Mouse (Mus musculus) kidney, embryonic 14.5 days (tissue): Measurements from ENCODE around the gene Polr3gl. TPM values are rescaled to one million over a fixed set of nuclear protein-coding genes. Genes with fewer than 3 reads are reported as not detected.
"Not testable (repeated sequence)": the region's sequence is repeated elsewhere in the genome, so short reads cannot be mapped to it uniquely, and the experiment has no call there.

Source experiments
- ATAC-seq: fragments of 200-750 bp; cut with Nextera tagmentation; 2 replicates; pipeline ENCODE4 v1.8.0; 2017; ENCODE audit warnings: moderate number of reproducible peaks, mild to moderate bottlenecking, moderate TSS enrichment, moderate library complexity; ENCODE audit not compliant: low FRiP score, low TSS enrichment
- H3K27ac ChIP-seq: fragments of 300-500 bp; sonication (generic); 2 replicates; pipeline ENCODE4 v1.5.1; 2014; ENCODE audit warnings: low read depth, mild to moderate bottlenecking, low read length, moderate library complexity, mixed read lengths
- H3K27me3 ChIP-seq: fragments of 300-500 bp; sonication (generic); 2 replicates; pipeline ENCODE4 v1.6.1; 2014; ENCODE audit warnings: mild to moderate bottlenecking, low read length; ENCODE audit not compliant: control insufficient read depth, insufficient read depth
- H3K36me3 ChIP-seq: fragments of 300-500 bp; sonication (generic); 2 replicates; pipeline ENCODE4 v1.6.1; 2014; ENCODE audit warnings: low read length, mixed read lengths; ENCODE audit not compliant: control insufficient read depth, insufficient read depth
- H3K4me1 ChIP-seq: fragments of 300-500 bp; sonication (generic); 2 replicates; pipeline ENCODE4 v1.6.1; 2014; ENCODE audit warnings: low read length, mixed read lengths; ENCODE audit not compliant: control insufficient read depth, insufficient read depth
- H3K4me2 ChIP-seq: fragments of 300-500 bp; sonication (generic); replicated peaks from 2 replicates; pipeline ENCODE4 v1.6.1; 2014; ENCODE audit warnings: low read depth, mild to moderate bottlenecking, low read length
- H3K4me3 ChIP-seq: fragments of 300-500 bp; sonication (generic); 2 replicates; pipeline ENCODE4 v1.5.1; 2014; ENCODE audit warnings: mild to moderate bottlenecking, low read length
- H3K9ac ChIP-seq: fragments of 300-500 bp; sonication (generic); 2 replicates; pipeline ENCODE4 v1.6.1; 2014; ENCODE audit warnings: low read depth, mild to moderate bottlenecking, low read length, moderate library complexity
- H3K9me3 ChIP-seq: fragments of 300-500 bp; sonication (generic); 2 replicates; pipeline ENCODE4 v1.6.1; 2016; ENCODE audit warnings: low read length; ENCODE audit not compliant: control insufficient read depth
- WGBS: fragments of 180-500 bp; shearing (Covaris S2); extraction: QIAGEN DNeasy Blood & Tissue Kit; methylation state at CpG from one replicate; pipeline ENCODE4 v1.1.7; 2014; 5-methylcytosine and 5-hydroxymethylcytosine counted together
- polyA plus RNA-seq: library from polyadenylated mRNA; unstranded; fragments of >200 nt; fragmentation: Nextera tagmentation; extraction: Ambion mirVana; gene quantifications from 2 replicates; pipeline ENCODE4 v1.2.1, GENCODE M21; 2014

Polr3gl gene
- polyA plus RNA-seq, 1 experiment from 2014 or later: 22.3 TPM

DNA sequence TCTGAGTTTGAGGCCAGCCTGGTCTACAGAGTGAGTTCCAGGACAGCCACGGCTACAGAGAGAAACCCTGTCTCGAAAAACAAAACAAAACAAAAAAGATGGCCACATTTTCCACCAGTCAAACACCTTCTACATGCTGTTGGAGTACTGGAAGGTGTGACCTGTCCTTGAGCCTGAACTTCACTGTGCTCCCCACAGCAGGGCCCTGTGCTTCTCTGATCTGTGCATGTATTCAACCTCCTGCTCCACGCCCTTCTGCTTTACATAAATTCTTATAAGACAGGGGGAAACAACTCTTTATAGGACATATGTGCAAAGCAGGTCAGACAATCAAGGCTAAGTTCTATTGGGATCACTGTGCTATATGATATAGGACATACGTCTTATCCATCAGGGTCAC lies 29.2 kb upstream of the Polr3gl start:
- Histone ChIP-seq H3K36me3 (peaks cover 27% of the 10 kb centered on the region), H3K4me1 (no peaks in the 10 kb centered on the region), H3K4me2 (no peak overlapping the region), H3K27ac (no peak overlapping the region), H3K4me3 (no peak overlapping the region), H3K9ac (no peak overlapping the region), H3K27me3 (no peaks in the 10 kb centered on the region), H3K9me3 (no peaks in the 10 kb centered on the region)
- ATAC-seq: no peak
- WGBS: 94% methylated on average over 4 of the region's 4 CpGs

DNA sequence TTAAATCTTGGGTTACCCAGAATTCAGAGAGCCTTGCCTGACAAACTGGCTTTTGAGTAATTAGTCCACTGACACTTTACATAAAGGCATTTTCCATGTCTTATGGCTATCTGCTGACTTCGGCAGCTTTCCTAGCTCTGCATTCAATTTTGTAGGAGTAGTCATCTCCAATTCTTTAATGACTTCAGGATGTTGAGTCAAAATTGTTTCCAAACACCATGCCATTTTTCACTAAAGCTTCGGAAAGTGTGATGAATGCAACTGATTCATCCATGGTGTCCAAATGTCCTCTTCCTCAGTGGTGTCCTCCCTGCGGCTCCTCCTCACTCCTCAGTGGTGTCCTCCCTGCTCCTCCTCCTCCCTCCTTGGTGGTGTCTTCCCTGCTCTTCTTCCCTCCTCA lies 24.0 kb upstream of the Polr3gl start:
- Histone ChIP-seq H3K4me3 (no peak overlapping the region), H3K9me3 (no peaks in the 10 kb centered on the region), H3K27me3 (no peaks in the 10 kb centered on the region), H3K27ac (no peak overlapping the region), H3K9ac (no peak overlapping the region), H3K4me1 (no peaks in the 10 kb centered on the region), H3K36me3 (peaks cover 37% of the 10 kb centered on the region), H3K4me2 (no peak overlapping the region)
- WGBS: 97% methylated on average over 3 of the region's 3 CpGs
- no peak for ATAC-seq

GRCm38 (mm10) chr3:96606618-96607017 lies 12.6 kb upstream of the Polr3gl start:
- H3K4me2 ChIP-seq: no peak overlapping the region
- no peaks in the 10 kb centered on the region for H3K9me3 ChIP-seq
- no peak for ATAC-seq
- no peak overlapping the region for H3K4me3 ChIP-seq
- WGBS: 92% methylated on average over 4 of the region's 4 CpGs
- H3K9ac ChIP-seq: no peak overlapping the region
- 0 out of 2 replicates have a peak, but pooled peaks cover 3% of the 10 kb centered on the region for H3K36me3 ChIP-seq
- no peaks in the 10 kb centered on the region for H3K27me3 ChIP-seq
- peaks cover 7% of the 10 kb centered on the region for H3K4me1 ChIP-seq
- no peak overlapping the region for H3K27ac ChIP-seq

- not testable (repeated sequence) for H3K27ac ChIP-seq, H3K4me3 ChIP-seq, H3K4me2 ChIP-seq, H3K27me3 ChIP-seq, H3K9me3 ChIP-seq, H3K9ac ChIP-seq, H3K4me1 ChIP-seq, H3K36me3 ChIP-seq, ATAC-seq
- WGBS: 94% methylated on average over 3 of the region's 4 CpGs
These were observed 12.0 kb upstream of the Polr3gl start for GRCm38 (mm10) chr3:96606007-96606406.

DNA sequence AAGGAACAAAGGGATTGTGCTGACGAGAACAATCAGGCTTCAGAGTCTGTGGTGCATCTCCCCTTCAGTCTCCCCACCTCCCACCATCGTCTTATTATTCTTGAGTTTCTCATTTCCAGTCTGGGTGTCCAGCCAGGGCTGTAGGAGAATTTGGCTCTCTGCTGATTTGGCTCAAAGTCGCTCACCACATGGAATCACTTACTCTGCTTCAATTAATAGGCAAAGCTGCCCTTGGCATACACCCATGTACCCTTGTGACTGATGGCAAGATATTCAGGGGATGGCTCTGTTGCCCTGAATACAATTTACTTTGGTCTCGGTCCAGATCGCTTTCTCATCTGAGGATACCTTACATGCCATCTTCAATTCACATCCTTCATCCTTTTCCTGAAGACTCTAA lies 9.3 kb upstream of the Polr3gl start:
- Histone ChIP-seq H3K4me2 (peak overlapping the region; percentile 86; the same call in 1 of the 2 replicates), H3K9ac (peak overlapping the region; percentile 81; the same call in 1 of the 2 replicates), H3K36me3 (no peaks in the 10 kb centered on the region), H3K27ac (no peak overlapping the region), H3K4me1 (peaks cover 11% of the 10 kb centered on the region), H3K9me3 (no peaks in the 10 kb centered on the region), H3K27me3 (peaks cover 11% of the 10 kb centered on the region; the same call in 1 of the 2 replicates), H3K4me3 (peak overlapping the region; percentile 65; the same call in 1 of the 2 replicates)
- WGBS: 61% methylated on average over 5 of the region's 5 CpGs
- no peak for ATAC-seq

- H3K27me3 ChIP-seq: peaks cover 13% of the 10 kb centered on the region
- peak overlapping the region; percentile 86 for H3K4me2 ChIP-seq
- no peaks in the 10 kb centered on the region for H3K36me3 ChIP-seq
- peaks cover 16% of the 10 kb centered on the region for H3K4me1 ChIP-seq
- no peaks in the 10 kb centered on the region for H3K9me3 ChIP-seq
- WGBS: 14% methylated on average over 5 of the region's 5 CpGs
- H3K9ac ChIP-seq: peak overlapping the region; percentile 81; the same call in 1 of the 2 replicates
- peak overlapping the region; percentile 65 for H3K4me3 ChIP-seq
- H3K27ac ChIP-seq: peak overlapping the region; percentile 88; the same call in 1 of the 2 replicates
- no peak for ATAC-seq
These were observed 8.7 kb upstream of the Polr3gl start for GRCm38 (mm10) chr3:96602704-96603084.

DNA sequence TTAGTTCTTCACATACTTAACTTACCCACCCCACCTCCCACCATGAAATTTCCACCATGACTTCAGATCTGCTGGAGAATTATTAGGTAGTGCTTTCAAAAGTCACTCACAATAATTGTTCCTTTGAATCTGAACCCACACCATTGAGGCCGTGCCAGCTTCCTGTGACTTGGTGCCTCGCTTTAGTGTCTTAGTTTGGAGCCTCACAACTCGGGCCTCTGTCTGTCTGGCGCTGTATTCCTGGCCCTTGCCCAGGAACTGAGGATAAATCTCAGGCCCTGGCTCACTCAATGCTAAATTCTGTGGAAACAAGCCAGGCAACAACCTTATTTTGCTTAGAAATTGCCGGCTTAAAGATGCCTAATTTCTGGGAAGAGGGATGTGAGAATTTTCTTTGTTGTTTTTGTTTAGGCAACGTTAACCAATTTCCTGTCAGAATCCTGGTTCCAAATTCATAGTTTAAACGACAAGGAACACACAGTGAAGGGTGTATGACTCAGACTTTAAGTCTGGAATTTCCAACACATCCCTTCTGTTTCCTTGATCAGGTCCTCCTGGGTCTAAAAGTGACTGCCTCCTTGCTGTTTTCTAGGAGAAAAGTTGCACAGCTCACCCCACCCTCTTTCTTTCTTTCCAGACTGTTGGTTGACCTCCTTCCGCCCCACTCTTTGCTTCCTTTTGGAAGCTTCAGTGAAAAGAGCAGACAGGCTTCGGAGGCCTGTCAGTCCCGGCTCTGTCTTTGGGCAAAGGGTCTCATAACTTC lies 8.1 kb upstream of the Polr3gl start:
- Histone ChIP-seq H3K27me3 (peaks cover 17% of the 10 kb centered on the region), H3K4me1 (peaks cover 22% of the 10 kb centered on the region), H3K4me3 (peak overlapping the region; percentile 65), H3K27ac (peak overlapping the region; percentile 88; the same call in 1 of the 2 replicates), H3K9ac (peak overlapping the region; percentile 81), H3K9me3 (no peaks in the 10 kb centered on the region), H3K4me2 (peak overlapping the region; percentile 86), H3K36me3 (no peaks in the 10 kb centered on the region)
- no peak for ATAC-seq
- whole genome bisulfite sequencing: 24% methylated on average over 10 of the region's 10 CpGs

DNA sequence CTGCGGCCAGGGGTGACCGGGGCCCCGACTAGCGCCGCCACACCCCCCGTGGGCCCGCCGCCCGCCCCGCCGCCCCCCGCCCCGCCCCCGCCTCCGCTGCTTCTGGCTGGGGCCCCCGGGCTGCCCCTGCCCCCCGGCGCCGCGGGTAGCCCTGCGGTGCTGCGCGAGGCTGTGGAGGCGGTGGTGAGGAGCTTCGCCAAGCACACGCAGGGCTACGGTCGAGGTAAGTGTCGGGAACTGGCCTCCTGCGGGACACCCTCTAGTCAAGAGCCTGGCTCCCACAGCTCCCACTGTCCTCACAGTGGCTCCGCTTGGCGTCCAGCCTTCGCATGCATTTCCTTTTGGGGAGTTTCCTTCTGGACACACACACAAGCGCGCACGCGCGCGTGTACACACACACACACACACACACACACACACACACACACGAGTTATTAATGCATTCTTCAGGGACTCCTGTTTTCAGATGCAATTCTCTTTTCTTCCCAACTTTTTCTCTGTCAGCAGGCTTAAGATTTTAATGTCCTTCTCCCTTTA lies 7.3 kb upstream of the Polr3gl start:
- Histone ChIP-seq H3K9me3 (no peaks in the 10 kb centered on the region), H3K4me3 (peak overlapping the region; percentile 65), H3K27me3 (peaks cover 24% of the 10 kb centered on the region), H3K9ac (peak overlapping the region; percentile 81), H3K36me3 (no peaks in the 10 kb centered on the region), H3K27ac (peak overlapping the region; percentile 88; the same call in 1 of the 2 replicates), H3K4me2 (peak overlapping the region; percentile 86), H3K4me1 (peaks cover 30% of the 10 kb centered on the region)
- under 1% methylated on average over 17 of the region's 40 CpGs for WGBS
- peak; percentile 70 for ATAC-seq

DNA sequence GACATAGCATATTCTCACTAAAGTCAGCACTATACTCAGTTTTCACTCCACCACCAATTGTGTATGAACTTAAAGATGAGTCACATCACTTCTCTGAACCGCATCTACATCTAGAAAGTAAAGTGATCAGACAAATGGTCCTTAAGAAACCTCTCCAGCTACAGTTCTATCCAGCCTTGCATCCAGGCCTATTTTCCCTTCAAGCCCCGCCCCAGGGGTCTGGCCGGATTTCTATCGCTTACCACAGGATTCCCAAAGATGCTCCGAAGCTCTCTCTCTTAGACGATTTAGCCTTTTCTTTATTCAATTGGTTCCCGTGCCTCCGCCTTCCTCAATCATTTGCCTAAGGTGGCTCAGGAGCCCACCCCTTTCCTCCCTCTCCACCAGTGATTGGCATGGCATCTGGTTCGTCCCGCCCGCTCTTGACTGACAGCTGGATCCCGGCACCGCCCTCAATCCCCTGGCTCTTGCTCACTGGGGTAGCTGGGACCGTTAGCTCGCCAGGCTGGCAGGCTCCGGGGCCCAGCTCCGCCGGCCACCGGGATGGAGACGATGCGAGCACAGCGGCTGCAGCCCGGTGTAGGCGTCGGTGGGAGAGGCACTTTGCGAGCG lies 6.8 kb upstream of the Polr3gl start, which contains the start of gene Lix1l:
Gene Lix1l, plus strand, starts transcription at position 511 of the 612 bp plus-strand sequence.
- Histone ChIP-seq H3K9ac (peak within 1 kb of the TSS; percentile 81), H3K4me3 (peak within 1 kb of the TSS; percentile 65), H3K36me3 (no peaks in the 10 kb centered on the region), H3K4me2 (peak within 1 kb of the TSS; percentile 86), H3K27ac (peak within 1 kb of the TSS; percentile 88; the same call in 1 of the 2 replicates), H3K4me1 (peaks cover 35% of the 10 kb centered on the region), H3K9me3 (no peaks in the 10 kb centered on the region), H3K27me3 (peaks cover 28% of the 10 kb centered on the region)
- ATAC-seq: peak; percentile 95
- WGBS: under 1% methylated on average over 27 of the region's 27 CpGs
